Mouse (Mus musculus) liver, postnatal 0 days (tissue): ENCODE data around the gene Cdk5rap1. TPM values are rescaled to one million over a fixed set of nuclear protein-coding genes. Genes with fewer than 3 reads are reported as not detected.

Experiments used
- ATAC-seq: fragments of 200-750 bp; cut with Nextera tagmentation; 2 replicates; pipeline ENCODE4 v1.8.0; 2017; ENCODE audit warnings: mild to moderate bottlenecking, moderate library complexity
- DNase-seq: peaks from one replicate; pipeline ENCODE4 v3.0.0-alpha.2; 2016
- H3K27ac ChIP-seq: fragments of 300-500 bp; sonication (generic); 2 replicates; pipeline ENCODE4 v1.5.1; 2014; ENCODE audit warnings: antibody characterized with exemption, moderate library complexity, mild to moderate bottlenecking, low read depth
- H3K27me3 ChIP-seq: fragments of 300-500 bp; sonication (generic); 2 replicates; pipeline ENCODE4 v1.6.1; 2014; ENCODE audit warnings: low read length, control low read depth, mixed read lengths; ENCODE audit not compliant: insufficient read depth
- H3K36me3 ChIP-seq: fragments of 300-500 bp; sonication (generic); replicated peaks from 2 replicates; pipeline ENCODE4 v1.6.1; 2014; ENCODE audit warnings: mild to moderate bottlenecking, control low read depth, low read length, moderate library complexity, mixed read lengths; ENCODE audit not compliant: insufficient read depth
- H3K4me1 ChIP-seq: fragments of 300-500 bp; sonication (generic); 2 replicates; pipeline ENCODE4 v1.6.1; 2014; ENCODE audit warnings: antibody characterized with exemption, mild to moderate bottlenecking, control low read depth; ENCODE audit not compliant: insufficient read depth
- H3K4me2 ChIP-seq: fragments of 300-500 bp; sonication (generic); 2 replicates; pipeline ENCODE4 v1.6.1; 2014; ENCODE audit warnings: low read depth, mild to moderate bottlenecking, low read length, moderate library complexity, mixed read lengths
- H3K4me3 ChIP-seq: fragments of 300-500 bp; sonication (generic); 2 replicates; pipeline ENCODE4 v1.5.1; 2014; ENCODE audit warnings: low read depth, low read length
- H3K9ac ChIP-seq: fragments of 300-500 bp; sonication (generic); replicated peaks from 2 replicates; pipeline ENCODE4 v1.6.1; 2014; ENCODE audit warnings: mild to moderate bottlenecking, moderate library complexity
- H3K9me3 ChIP-seq: fragments of 300-500 bp; sonication (generic); 2 replicates; pipeline ENCODE4 v1.6.1; 2016; ENCODE audit warnings: mild to moderate bottlenecking, control low read depth, low read length, mixed read lengths
- CTCF ChIP-seq: sonication (generic); IDR thresholded peaks from 2 replicates; pipeline ENCODE4 v1.5.1; 2016; ENCODE audit warnings: antibody characterized with exemption, low read depth
- EP300 ChIP-seq: IDR thresholded peaks from 2 replicates; pipeline ENCODE4 v1.6.1; 2016; ENCODE audit warnings: antibody characterized with exemption, low read depth, mild to moderate bottlenecking
- WGBS: fragments of 180-500 bp; shearing (Covaris S2); extraction: QIAGEN DNeasy Blood & Tissue Kit; methylation state at CpG from one replicate; pipeline ENCODE4 v1.1.7; 2014; ENCODE audit not compliant: insufficient replicate concordance; 5-methylcytosine and 5-hydroxymethylcytosine counted together
- polyA plus RNA-seq: library from polyadenylated mRNA; unstranded; fragments of >200 nt; fragmentation: Nextera tagmentation; extraction: Ambion mirVana; gene quantifications from 2 replicates; pipeline ENCODE4 v1.2.1, GENCODE M21; 2015

The Cdk5rap1 gene
- polyA plus RNA-seq, 1 experiment from 2014 or later: 5.1 TPM

- WGBS: 27% methylated on average over 3 of the region's 3 CpGs
- Histone ChIP-seq H3K4me2 (no peak overlapping the region), H3K36me3 (no peaks in the 10 kb centered on the region), H3K9ac (no peak overlapping the region), H3K4me3 (no peak overlapping the region), H3K9me3 (no peaks in the 10 kb centered on the region), H3K27ac (no peak overlapping the region), H3K27me3 (no peaks in the 10 kb centered on the region), H3K4me1 (no peaks in the 10 kb centered on the region)
- peak; percentile 78 for DNase-seq
- ATAC-seq: no peak
- TF ChIP-seq CTCF: peak; percentile 86
- no peak for TF ChIP-seq EP300
Observed at GRCm38 (mm10) chr2:154417107-154417506, 44.3 kb upstream of the Cdk5rap1 start.

DNA sequence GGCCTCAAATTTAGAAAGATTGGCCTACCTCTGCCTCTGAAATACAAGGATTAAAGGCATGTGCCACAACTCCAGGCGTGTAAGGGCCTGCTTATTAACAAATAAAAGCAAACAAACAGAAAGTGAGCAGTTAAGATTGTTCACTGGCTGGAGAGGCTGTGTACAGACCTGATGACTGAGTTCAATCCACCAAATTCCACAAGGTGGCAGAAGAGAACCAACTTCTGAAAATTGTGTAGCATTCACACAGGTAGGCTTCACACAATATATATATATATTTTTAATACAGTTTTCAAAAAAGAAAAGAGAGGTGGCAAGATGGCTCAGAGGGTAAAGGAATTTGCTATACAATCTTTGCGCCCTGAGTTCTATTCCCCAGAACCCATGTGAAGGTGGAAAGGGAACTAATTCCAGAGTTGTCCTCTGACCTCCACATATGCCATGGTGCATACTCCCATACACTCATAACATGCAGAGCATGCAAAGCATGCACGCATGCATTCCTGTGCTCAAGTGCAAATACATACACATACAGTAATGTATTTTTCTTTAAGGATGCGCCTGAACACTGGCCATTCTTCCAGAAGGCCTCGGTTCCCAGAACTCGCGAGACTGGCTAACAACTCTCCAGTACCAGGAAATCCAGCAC lies 39.3 kb upstream of the Cdk5rap1 start:
- Histone ChIP-seq H3K4me2 (no peak overlapping the region), H3K27me3 (peaks cover 2% of the 10 kb centered on the region; the same call in 1 of the 2 replicates), H3K4me1 (peaks cover 9% of the 10 kb centered on the region), H3K4me3 (no peak overlapping the region), H3K27ac (no peak overlapping the region), H3K9me3 (no peaks in the 10 kb centered on the region), H3K36me3 (no peaks in the 10 kb centered on the region), H3K9ac (no peak overlapping the region)
- ATAC-seq (no peak), DNase-seq (no peak)
- no peak for TF ChIP-seq EP300
- TF ChIP-seq CTCF: peak; percentile 63
- 62% methylated on average over 7 of the region's 7 CpGs for WGBS

DNA sequence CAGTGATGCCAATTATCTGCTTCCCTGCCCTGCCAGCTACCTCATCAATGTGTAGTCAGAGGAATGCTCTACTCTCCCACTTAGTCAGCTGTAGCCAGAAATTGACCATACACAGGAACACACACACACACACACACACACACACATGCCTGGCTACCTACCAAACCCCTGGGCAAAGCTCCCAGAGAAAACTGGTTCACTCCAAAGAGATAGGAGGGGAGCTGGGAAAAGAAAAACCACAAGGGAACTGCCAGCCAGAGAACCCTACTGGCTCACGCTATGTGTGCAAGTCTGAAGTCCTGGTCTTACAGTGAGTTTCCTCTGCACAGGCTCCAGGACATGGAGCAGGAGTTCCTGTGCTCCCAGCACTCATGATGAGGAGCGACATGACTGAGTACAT lies 37.5 kb upstream of the Cdk5rap1 start:
- ATAC-seq: no peak
- DNase-seq: peak; percentile 37
- Histone ChIP-seq H3K9ac (no peak overlapping the region), H3K36me3 (no peaks in the 10 kb centered on the region), H3K4me1 (peaks cover 10% of the 10 kb centered on the region), H3K4me3 (no peak overlapping the region), H3K4me2 (no peak overlapping the region), H3K9me3 (no peaks in the 10 kb centered on the region), H3K27me3 (peaks cover 4% of the 10 kb centered on the region; the same call in 1 of the 2 replicates), H3K27ac (no peak overlapping the region)
- WGBS: 39% methylated on average over 2 of the region's 2 CpGs
- TF ChIP-seq EP300 (no peak), CTCF (no peak)

DNA sequence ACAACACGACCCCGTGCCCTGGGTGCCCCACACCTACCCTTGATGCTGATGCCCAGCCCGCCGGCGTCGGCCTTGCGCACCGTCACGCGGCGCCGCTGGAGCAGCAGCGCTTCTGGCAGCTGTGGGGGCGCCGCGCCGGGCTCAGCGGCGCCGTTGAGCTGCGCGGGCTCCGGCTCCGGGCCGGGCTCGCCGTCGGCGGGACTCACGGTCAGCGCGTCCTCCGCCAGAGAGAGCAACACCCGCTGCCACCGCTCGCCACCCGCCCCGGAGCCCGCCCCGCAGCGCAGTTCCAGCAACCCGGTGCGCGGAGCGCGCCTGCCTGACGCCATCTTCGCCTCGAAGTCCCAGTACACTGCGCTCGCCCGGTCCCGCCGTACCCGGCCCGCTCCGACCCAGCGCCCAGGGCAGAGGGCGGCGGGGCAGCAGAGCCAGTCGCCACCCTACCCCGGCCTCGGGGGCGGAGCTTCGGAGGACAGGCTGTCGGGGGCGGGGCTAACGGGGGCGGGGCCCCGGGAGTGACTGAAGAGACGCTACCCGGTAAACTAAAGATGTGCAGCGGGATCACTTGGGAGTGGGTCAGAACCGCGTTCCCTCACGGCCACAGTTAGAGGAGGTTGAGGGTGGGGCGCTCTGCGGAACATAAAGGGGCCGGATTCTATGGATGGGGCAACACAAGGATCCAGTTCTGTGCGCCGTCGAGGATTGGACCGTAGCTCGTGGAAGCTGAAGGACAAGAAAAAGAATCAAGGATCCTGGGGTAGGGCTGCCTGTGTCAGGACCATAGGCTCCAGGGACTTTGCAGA lies 35.0 kb upstream of the Cdk5rap1 start, which contains the start of gene Snta1:
Gene Snta1, minus strand, starts transcription at position 457 of the 803 bp plus-strand sequence.
- WGBS: 3% methylated on average over 71 of the region's 84 CpGs
- DNase-seq (peak; percentile 94), ATAC-seq (peak; percentile 95)
- Histone ChIP-seq H3K4me3 (peak within 1 kb of the TSS; percentile 72), H3K9ac (peak within 1 kb of the TSS; percentile 66), H3K27ac (peak within 1 kb of the TSS; percentile 75), H3K27me3 (peaks cover 4% of the 10 kb centered on the region; the same call in 1 of the 2 replicates), H3K4me2 (peak within 1 kb of the TSS; percentile 90), H3K4me1 (peaks cover 14% of the 10 kb centered on the region), H3K36me3 (no peaks in the 10 kb centered on the region), H3K9me3 (no peaks in the 10 kb centered on the region)
- no peak for TF ChIP-seq EP300
- TF ChIP-seq CTCF: no peak

DNA sequence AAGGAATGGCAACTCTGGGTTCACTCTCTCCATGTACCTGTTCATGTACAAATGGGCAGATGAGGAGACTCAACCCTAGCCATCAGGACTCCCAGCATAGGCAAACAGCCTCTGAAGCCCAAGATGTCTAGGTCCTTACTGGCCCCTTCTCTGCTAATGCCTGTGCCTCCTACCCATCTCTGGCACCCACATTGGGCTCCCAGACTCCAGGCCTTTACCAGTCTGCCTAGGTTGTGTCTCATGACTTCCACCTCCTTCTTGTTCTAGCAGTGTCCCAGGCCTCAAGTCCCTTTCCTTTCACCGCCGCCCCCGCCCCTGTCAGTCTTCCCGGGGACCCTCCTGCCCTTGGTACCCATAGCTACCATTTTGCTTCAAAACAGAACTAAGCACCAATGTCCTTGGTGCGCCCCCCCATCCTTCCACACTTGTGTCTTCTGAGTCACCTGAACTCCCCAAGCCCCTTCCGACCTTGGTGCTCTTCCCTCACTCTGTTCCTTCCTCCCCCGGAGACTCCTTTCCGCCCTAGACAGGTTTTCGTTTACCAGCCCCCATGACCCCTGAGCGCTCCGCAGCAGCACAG lies 34.3 kb upstream of the Cdk5rap1 start:
- ATAC-seq: no peak

DNA sequence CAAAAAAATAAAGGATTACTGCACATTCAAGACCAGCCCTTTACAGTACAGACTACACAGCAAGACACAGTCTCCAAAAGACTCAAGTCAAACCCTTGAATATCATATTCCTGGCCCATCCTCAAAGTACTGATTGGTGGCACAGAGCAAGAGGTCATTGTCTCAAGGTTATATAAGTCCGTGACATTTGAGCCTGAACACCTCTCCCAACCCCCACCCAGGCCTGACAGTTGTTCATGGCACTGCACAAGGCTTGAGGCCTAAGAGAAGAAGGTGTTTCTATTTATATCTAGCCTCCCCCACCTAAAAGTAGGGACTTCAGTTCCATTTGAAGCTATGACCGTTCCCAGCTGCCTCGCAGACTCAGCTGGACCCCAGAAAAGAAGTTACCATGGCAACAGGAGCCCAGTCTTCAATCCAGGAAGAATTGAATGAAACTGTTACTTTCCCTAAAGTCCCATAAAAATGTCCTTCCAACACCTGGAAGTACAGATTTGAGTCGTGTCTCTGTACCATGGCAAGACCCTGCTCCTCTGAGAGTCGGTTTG lies 32.7 kb upstream of the Cdk5rap1 start:
- Histone ChIP-seq H3K27ac (no peak overlapping the region), H3K9ac (no peak overlapping the region), H3K4me1 (peaks cover 18% of the 10 kb centered on the region), H3K36me3 (no peaks in the 10 kb centered on the region), H3K27me3 (peaks cover 4% of the 10 kb centered on the region; the same call in 1 of the 2 replicates), H3K9me3 (no peaks in the 10 kb centered on the region), H3K4me3 (no peak overlapping the region), H3K4me2 (no peak overlapping the region)
- DNase-seq: no peak
- no peak for TF ChIP-seq CTCF
- no peak for TF ChIP-seq EP300
- WGBS: 62% methylated on average over 5 of the region's 5 CpGs
- no peak for ATAC-seq

More for the DNA sequence above, 34.3 kb upstream of the Cdk5rap1 start:
- peak overlapping the region; percentile 75 for H3K27ac ChIP-seq
- TF ChIP-seq CTCF (no peak), EP300 (no peak)
- peaks cover 18% of the 10 kb centered on the region for H3K4me1 ChIP-seq
- WGBS: 32% methylated on average over 11 of the region's 11 CpGs
- H3K27me3 ChIP-seq: peaks cover 4% of the 10 kb centered on the region; the same call in 1 of the 2 replicates
- H3K9me3 ChIP-seq: no peaks in the 10 kb centered on the region
- H3K36me3 ChIP-seq: no peaks in the 10 kb centered on the region
- DNase-seq: no peak
- peak overlapping the region; percentile 72 for H3K4me3 ChIP-seq
- peak overlapping the region; percentile 66 for H3K9ac ChIP-seq
- peak overlapping the region; percentile 90 for H3K4me2 ChIP-seq
